Mouse (Mus musculus): ENCODE measurements at regions not wholly inside any gene's neighbourhood (a gene's known extent, or its start where the extent isn't known, plus 50 kb on each side); places are given as distances from the start of the nearest gene placed in this dataset.

DNA sequence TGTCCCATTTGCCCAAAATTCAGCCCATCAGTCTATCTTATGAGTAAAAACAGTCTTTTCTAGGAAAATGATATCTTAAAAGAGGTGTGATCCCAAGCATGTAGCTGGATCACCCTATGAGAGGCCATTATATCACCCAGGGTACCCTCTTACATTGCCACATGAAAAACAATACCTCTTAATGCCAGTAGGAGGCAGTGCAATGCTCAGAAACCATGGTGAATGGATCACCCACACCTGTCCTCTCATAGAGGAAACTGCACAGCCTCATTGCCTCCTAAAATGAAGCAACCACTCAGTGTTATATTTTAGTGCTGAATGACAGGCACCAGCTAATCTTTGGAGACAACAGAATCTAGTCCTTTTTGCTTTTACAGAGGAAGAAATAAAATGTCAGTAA is 114.0 kb upstream of the Nxt1 start:
- DNase-seq (ENCODE audit: low spot score in 2 of 2): no peak

DNA sequence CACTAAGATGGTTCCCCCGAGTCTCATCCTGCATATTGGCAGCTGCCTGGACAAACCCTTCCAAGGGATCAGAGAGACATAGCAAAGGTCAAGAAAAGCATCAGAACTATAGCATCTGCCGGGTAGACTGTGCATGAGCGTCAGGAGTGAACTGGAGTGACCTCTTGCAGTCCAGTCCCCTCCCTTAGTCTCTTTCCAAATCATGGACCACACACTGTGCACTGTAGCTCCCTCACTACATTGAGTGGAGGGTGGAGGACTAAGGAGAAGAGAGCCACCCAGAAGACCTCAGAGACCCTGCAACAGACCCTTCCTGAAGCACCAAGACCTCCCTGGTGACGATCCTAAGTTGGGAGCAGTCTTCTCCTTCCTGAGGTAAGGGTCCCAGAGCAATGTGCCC is 107.8 kb upstream of the Cd93 start:
- DNase-seq (ENCODE audit: low spot score in 2 of 2): no peak

DNA sequence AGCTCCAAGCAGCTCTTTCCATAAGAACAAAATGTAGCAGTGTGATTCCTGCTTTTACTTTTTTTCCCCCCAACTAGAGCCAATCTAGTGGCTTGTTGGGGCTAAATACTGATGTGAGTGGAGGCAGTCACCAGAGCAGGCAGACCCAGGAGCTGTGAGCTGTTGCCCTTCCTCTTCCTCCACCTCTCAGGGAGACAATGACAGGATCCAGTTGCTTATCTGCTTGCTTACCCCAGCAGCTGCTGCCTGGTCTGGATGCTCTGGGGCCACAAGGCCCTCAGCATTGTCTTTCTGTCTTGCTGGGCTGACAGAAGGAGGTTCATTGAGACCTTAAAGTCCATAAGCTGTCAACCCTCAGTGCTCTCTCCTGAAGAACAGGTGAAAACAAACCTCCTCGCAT is 106.3 kb upstream of the Cd93 start:
- DNase-seq (ENCODE audit: low spot score in 2 of 2): no peak

GRCm38 (mm10) chr2:148542340-148542739 is 99.0 kb upstream of the Cd93 start:
- no peak for DNase-seq (ENCODE audit: low spot score in 2 of 2)

DNA sequence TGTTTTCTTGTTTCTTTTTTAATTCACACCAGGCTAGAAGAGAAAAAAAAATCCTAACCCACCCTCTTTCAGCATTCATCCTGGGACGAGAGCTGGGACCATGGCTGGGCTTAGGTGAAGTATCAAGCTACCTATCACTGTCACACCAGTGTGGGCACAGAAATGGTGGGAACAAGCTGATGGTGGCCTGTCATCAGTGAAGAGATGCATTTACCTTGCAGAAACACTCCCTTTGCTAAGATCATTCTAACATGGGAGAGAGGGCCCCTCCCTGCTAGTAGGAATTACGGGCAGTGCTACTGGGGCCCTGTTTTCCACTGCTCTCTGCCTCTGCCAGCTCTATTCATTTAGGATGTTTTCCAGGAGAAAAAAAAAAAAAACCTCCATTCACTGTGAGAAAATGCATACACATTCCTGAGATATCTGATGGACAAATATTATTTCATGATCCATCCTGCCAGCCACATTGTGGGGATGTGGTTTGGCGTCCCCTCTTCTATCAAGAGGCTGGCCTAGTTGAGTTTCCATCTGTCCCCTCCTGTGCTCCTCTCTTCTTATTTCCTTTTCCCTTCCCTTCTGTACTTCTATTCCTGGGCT is 94.6 kb upstream of the Cd93 start:
- no peak for DNase-seq (ENCODE audit: low spot score in 2 of 2)

GRCm38 (mm10) chr2:148537251-148537650 is 93.9 kb upstream of the Cd93 start:
- no peak for DNase-seq (ENCODE audit: low spot score in 2 of 2)

- no peak for DNase-seq (ENCODE audit: low spot score in 2 of 2)
These were observed 93.2 kb upstream of the Cd93 start for GRCm38 (mm10) chr2:148536608-148537007.

DNA sequence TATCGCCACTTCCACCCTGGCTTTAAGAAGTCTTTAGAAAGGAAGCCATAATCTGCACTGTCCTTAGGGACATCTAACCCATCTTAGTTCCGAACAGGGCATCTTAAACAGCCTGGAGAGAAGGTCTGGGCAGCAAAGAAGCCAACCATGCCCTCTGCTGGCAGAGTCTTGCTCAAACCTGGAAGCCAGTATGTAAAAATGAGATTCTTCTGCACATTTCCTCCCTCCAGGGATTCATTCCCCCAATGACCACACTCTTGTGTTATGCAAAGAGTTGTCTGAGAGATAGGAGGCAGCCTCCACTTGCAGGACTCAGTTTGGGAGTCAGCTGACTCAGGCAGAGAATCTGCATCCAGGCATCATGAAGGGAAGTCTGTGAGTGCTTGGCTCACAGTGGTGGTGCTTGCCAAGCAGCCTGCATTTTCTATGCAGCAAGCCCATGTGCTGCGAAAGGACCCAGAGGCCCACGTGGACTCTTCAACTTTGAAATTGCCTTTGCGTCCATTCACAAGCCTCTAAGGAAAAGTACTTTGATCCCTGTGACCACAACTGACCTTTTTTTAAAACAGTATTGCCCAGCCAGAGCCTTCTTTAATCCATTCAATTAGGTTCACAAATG is 92.3 kb upstream of the Cd93 start:
- peak; percentile 13 to 22 for DNase-seq (ENCODE audit: low spot score in 2 of 2)

DNA sequence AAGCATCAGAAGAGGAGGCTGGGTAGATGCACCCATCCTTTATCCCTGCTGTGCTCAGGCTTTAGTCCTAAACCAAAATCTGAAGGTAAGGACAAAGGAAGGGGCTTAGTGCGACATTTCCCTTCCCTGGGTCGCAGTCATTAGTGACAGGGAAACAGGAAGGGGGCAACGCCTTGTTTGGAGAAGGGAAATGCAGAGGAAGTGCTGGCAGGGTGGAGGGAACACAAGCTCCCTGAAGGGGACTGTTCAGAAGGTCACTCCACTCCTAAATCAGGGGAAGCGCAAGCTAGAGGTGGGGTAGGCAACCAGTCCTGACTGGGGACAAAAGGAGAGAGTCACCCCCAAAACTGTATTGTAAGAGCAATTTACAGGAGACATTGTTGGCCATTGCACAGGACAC is 88.7 kb upstream of the Cd93 start:
- no peak for DNase-seq (ENCODE audit: low spot score in 2 of 2)

DNA sequence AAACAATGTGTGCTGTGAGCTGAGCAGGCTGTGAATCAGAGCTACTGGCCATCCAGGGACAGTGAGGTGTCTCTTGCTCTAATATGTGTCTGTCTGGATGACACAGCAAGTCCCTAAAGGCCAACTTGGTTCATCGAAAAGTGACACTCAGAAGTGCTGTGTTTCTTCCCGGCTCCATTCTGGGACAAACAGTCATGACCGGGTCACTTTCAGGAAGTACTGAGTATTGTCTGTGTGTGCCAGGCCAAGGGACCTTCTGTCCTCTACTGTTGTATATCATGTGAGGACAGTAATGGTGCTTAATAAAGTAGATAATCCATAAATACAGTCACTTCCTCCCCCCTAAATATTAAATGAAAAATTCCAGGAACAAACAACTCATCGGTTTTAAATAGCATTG is 87.2 kb upstream of the Cd93 start:
- DNase-seq (ENCODE audit: low spot score in 2 of 2): no peak

- no peak for DNase-seq (ENCODE audit: low spot score in 2 of 2)
These were observed 86.5 kb upstream of the Cd93 start for GRCm38 (mm10) chr2:148529900-148530299.

DNA sequence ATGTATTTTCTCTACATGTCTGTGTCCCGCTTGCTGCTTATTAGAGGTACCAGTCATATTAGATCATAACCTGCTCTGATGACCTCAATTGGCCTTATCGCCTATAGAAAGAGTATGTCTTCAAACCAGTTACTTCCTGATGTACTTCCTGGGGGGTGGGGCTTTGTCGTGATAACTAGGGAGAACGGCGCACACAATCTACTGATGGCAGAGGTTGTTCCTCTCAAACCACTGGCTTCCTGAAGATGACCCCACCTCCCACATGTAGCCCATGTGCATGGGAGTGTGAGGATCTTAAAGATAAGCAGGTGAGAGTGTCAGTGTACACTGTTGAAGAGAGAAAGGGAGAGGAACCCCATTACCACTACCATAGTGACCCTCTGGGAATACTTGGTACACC is 84.4 kb upstream of the Cd93 start:
- no peak for DNase-seq (ENCODE audit: low spot score in 2 of 2)

DNA sequence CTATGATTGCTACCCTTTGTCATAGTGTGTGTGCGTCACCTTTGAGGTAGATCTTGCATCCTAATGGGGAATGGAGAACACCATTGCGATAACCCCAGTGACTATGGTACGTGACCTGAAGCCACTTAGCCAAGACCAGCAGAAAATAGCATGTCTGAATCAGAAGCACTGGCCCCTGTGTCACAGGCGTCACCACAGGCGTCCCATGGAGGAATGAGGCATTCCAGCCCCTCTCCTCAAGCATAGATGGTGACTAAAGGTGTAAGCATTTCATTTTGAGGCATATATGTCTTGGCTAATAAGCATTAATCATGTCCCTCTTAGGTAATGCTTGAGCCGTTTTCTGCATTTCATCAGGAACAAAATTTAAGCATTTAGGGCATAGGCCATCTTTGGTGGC is 82.1 kb upstream of the Cd93 start:
- DNase-seq (ENCODE audit: low spot score in 2 of 2): no peak

- DNase-seq (ENCODE audit: low spot score in 2 of 2): no peak
These were observed 80.0 kb upstream of the Cd93 start for GRCm38 (mm10) chr2:148523401-148523800.

- DNase-seq (ENCODE audit: low spot score in 2 of 2): no peak
These were observed 79.6 kb upstream of the Cd93 start for GRCm38 (mm10) chr2:148522936-148523335.

DNA sequence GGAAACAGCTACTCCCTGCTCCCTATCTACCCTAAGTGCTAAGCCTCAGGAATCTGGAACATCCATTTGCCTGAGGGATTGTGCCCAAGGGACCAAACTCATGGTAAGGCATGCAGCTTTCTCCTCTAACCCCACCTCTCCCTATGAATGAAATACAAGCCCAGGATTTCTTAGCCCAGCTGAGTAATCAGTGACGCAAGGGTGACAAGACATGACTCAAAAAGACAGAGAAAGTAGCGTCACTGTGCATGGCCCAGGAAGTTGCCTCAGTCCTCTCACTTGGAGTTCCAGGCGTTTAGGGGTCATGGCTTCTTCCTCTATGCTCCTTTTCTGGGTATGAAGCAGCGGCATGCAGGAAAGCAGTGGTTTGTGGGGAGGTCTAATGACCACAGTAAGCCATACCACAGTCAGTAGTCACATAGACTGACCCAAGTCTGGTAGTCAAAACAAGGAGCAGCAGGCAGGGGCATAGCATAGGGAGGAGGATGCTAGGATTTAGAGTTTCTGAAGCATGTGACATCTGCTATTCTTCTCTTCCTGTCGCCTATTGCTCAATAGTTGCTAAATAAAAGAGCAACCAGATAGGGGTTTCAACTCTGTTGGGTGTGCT is 78.7 kb upstream of the Cd93 start:
- DNase-seq (ENCODE audit: low spot score in 2 of 2): no peak

DNA sequence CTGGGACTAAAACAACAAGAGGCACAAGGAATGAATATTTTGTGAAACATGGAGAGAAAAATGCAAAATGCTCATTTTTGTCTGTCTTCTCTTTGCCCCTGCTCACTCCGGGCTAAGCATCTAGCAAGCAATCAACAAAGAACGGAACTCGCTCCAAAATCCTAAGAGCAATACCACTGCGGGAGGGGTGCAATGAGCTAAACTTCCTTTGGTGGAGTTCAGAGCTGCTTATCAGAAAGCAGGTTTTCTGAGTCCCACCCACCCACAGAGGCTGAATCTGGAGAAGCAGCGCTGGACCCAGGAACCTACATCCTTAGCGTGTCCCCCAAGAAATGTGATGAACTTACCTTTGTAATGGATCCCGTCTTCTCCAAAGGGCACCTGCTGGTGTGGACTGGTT is 76.9 kb upstream of the Cd93 start:
- no peak for DNase-seq (ENCODE audit: low spot score in 2 of 2)

- DNase-seq (ENCODE audit: low spot score in 2 of 2): no peak
These were observed 76.4 kb upstream of the Cd93 start for GRCm38 (mm10) chr2:148519689-148520290.

- DNase-seq (ENCODE audit: low spot score in 2 of 2): no peak
These were observed 74.5 kb upstream of the Cd93 start for GRCm38 (mm10) chr2:148517906-148518305.

- DNase-seq (ENCODE audit: low spot score in 2 of 2): no peak
These were observed 66.8 kb upstream of the Cd93 start for GRCm38 (mm10) chr2:148510008-148510681.

DNA sequence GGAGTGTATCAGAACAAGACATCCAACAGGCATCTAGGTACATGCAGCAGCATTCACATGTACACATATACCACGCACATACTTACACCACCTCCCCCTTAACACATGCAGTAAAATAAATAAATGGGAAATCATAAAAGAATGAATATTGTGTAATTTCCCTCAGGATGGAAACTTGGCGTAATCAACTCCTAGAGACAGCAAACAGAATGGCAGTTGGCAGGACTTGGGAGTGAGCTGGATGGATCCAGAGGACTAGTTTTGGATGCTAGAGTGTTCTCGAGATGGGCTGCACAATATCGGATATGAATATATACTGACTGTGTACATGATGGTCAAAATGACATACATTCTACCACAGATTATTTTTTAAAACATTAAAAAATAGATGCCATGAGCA is 66.0 kb upstream of the Cd93 start:
- DNase-seq (ENCODE audit: low spot score in 2 of 2): no peak

DNA sequence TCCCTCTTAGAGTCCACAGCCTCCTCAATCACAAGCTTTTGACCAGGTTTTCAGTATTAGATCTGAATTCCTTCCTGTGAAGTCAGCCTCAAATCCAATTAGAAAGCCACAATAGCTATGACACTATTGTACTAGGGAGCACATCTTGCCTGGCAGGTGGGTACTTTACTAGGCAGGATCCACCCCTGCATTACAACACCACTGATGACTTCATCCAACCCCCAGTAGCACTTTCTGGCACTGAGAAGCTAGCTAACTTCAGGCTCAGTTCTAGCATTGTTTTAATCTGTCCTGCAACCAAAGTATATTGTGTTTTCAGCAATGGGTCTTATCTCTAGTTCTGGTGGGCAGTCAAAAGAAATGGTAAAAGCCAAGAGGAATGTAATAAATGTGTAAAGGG is 64.2 kb upstream of the Cd93 start:
- DNase-seq (ENCODE audit: low spot score in 2 of 2): no peak

DNA sequence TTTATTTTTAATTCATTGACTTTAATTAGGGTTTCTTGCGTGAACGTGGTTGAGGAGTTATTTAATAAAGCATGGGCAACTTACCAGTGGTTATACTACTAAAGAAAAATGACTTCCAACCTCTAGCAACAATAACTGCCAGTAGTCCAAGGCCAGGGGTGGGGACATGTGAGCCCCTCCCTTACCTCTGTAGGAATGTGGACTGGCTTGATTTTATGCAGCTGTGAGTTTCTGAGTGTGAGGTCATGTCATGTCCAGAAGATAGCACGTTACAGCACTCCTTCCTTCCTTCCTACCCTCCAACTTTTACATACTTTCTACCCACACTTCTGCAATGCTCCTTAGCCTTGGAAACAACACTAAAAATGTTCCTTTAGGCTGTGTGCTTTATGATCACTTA is 63.6 kb upstream of the Cd93 start:
- DNase-seq (ENCODE audit: low spot score in 2 of 2): no peak
